Mouse (Mus musculus) G1E (cell line): ENCODE data around the gene Lefty1.

Experiments used
- CTCF ChIP-seq: IDR thresholded peaks from 2 replicates; pipeline ENCODE4 v1.5.1; 2012; ENCODE audit warnings: low read depth, low read length, inconsistent platforms, mixed read lengths
- GATA1 ChIP-seq: IDR thresholded peaks from 2 replicates; pipeline ENCODE4 v1.6.1; 2012; ENCODE audit warnings: borderline replicate concordance, low read length, inconsistent platforms, mixed read lengths
- POLR2AphosphoS5 ChIP-seq: IDR thresholded peaks from 2 replicates; pipeline ENCODE4 v1.6.1; 2012; ENCODE audit warnings: low read depth, low read length, inconsistent platforms; ENCODE audit not compliant: insufficient replicate concordance
- TAL1 ChIP-seq: conservative IDR thresholded peaks from 2 replicates; pipeline ENCODE4 v1.6.1; 2012; ENCODE audit warnings: low read depth, low read length, inconsistent platforms, mixed read lengths

- TF ChIP-seq CTCF (no peak), TAL1 (no peak), GATA1 (no peak), POLR2AphosphoS5 (no peak)
Observed at GRCm38 (mm10) chr1:180911653-180912287, 23.1 kb upstream of the Lefty1 start.
